Mouse (Mus musculus) midbrain, embryonic 16.5 days (tissue): ENCODE measurements at regions not wholly inside any gene's neighbourhood (a gene's known extent, or its start where the extent isn't known, plus 50 kb on each side); places are given as distances from the start of the nearest gene placed in this dataset.

Experiments
- ATAC-seq: fragments of 200-750 bp; cut with Nextera tagmentation; 2 replicates; pipeline ENCODE4 v1.8.0; 2017; ENCODE audit warnings: moderate TSS enrichment
- H3K27ac ChIP-seq: fragments of 300-500 bp; sonication (generic); 2 replicates; pipeline ENCODE4 v1.5.1; 2014; ENCODE audit warnings: mild to moderate bottlenecking, low read length, mixed read lengths
- H3K27me3 ChIP-seq: fragments of 300-500 bp; sonication (generic); 2 replicates; pipeline ENCODE4 v1.6.1; 2014; ENCODE audit warnings: low read depth, low read length, mixed read lengths; ENCODE audit not compliant: control insufficient read depth, insufficient read depth
- H3K36me3 ChIP-seq: fragments of 300-500 bp; sonication (generic); 2 replicates; pipeline ENCODE4 v1.6.1; 2014; ENCODE audit warnings: mild to moderate bottlenecking, low read length, moderate library complexity, mixed read lengths; ENCODE audit not compliant: control insufficient read depth, insufficient read depth
- H3K4me1 ChIP-seq: fragments of 300-500 bp; sonication (generic); 2 replicates; pipeline ENCODE4 v1.6.1; 2014; ENCODE audit warnings: mild to moderate bottlenecking, low read length, mixed read lengths; ENCODE audit not compliant: control insufficient read depth, insufficient read depth
- H3K4me2 ChIP-seq: fragments of 300-500 bp; sonication (generic); 2 replicates; pipeline ENCODE4 v1.6.1; 2014; ENCODE audit warnings: mild to moderate bottlenecking, low read length, mixed read lengths
- H3K4me3 ChIP-seq: fragments of 300-500 bp; sonication (generic); 2 replicates; pipeline ENCODE4 v1.5.1; 2014; ENCODE audit warnings: low read depth, mild to moderate bottlenecking, low read length, moderate library complexity, mixed read lengths
- H3K9ac ChIP-seq: fragments of 300-500 bp; sonication (generic); 2 replicates; pipeline ENCODE4 v1.6.1; 2014; ENCODE audit warnings: low read depth, low read length, mixed read lengths
- H3K9me3 ChIP-seq: fragments of 300-500 bp; sonication (generic); replicated peaks from 2 replicates; pipeline ENCODE4 v1.6.1; 2014; ENCODE audit warnings: mild to moderate bottlenecking, low read length, mixed read lengths; ENCODE audit not compliant: control insufficient read depth, poor library complexity, severe bottlenecking
- WGBS: fragments of 180-500 bp; shearing (Covaris S2); extraction: QIAGEN DNeasy Blood & Tissue Kit; methylation state at CpG from one replicate; pipeline ENCODE4 v1.1.7; 2014; 5-methylcytosine and 5-hydroxymethylcytosine counted together

DNA sequence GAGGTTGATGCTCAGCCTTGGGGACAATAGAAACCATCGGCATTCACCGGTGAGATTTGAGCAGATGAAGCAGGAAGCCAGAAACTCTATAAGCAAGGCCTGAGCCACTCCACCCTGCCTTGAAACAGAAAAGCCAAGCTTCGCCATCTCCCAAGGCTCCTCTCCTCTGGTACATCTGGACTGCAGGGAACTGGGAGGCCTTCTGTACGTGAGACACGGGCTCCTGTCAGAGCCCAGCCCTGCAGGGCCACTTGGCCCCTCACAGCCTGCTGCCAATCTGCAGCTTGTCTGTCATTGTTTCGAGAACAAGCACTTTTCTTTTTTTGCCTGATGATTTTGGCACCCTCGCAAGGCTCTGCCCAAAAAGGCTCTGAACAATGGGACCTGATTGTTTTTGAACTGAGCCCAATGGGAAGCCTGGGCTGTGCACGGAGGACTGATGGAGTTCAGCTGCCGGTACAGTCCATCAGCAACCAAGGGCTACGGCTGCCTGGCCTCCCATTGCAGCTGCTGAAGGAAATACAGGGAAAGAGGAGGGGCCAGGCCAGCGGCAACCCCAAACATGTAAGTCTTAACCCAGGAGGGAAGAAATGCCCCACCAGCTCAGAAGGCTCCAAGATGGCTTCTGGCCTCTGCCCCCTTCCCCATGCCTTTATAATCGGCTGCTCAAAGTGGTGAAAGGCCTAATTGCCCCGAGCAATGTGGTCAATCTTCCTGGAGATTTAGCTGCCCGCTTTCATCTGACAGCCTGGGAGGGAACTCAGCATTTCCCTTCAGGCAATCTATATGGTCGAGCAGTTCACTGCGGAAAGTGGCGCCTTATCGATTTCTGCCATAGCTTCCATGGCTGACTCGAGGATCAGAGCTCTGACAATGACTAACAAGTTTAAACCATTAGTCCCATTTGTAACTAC is 332.2 kb downstream of the Psat1 start:
- no peak overlapping the region for H3K9ac ChIP-seq

GRCm38 (mm10) chr19:15611137-15611758 is 335.9 kb downstream of the Psat1 start:
- Histone ChIP-seq H3K27ac (0 out of 2 replicates have a peak overlapping the region, but pooled peaks have one; percentile 22), H3K9me3 (no peaks in the 10 kb centered on the region), H3K4me2 (no peak overlapping the region; the same call in 1 of the 2 replicates), H3K27me3 (no peaks in the 10 kb centered on the region), H3K4me3 (no peak overlapping the region), H3K9ac (no peak overlapping the region), H3K36me3 (no peaks in the 10 kb centered on the region), H3K4me1 (peaks cover 10% of the 10 kb centered on the region)
- WGBS, result 47% methylated on average over 13 of the region's 13 CpGs
- 0 out of 2 replicates have a peak, but pooled peaks have one; percentile 23 for ATAC-seq

More for the DNA sequence above, 332.2 kb downstream of the Psat1 start:
- Histone ChIP-seq H3K36me3 (no peaks in the 10 kb centered on the region), H3K9me3 (no peaks in the 10 kb centered on the region), H3K4me3 (no peak overlapping the region), H3K4me1 (peaks cover 19% of the 10 kb centered on the region), H3K27ac (no peak overlapping the region), H3K4me2 (peak overlapping the region; percentile 17; the same call in 1 of the 2 replicates), H3K27me3 (no peaks in the 10 kb centered on the region)
- WGBS, result 23% methylated on average over 19 of the region's 19 CpGs
- ATAC-seq, result peak; percentile 77

DNA sequence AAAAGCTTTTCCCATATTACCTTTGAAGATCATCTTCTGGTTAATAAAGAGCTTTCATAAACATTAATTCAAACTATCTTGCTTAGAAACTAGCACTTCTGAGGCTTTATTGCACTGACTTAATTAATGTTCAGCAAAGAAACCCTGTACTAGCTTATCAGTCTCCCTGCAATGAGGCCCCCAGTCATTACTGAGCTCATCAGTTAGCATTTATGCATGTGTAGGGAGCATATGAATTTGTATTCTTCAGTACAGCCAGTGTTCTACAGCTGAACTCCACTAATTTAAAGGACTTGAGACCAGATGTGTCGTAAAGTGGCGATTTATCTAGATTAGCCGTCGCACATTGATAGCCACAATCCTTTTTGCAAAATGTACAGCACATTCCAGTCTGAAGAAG is 340.7 kb downstream of the Psat1 start:
- no peak overlapping the region for H3K27ac ChIP-seq
- 61% methylated on average over 4 of the region's 4 CpGs for WGBS
- ATAC-seq, result no peak; the same call in 1 of the 2 replicates
- H3K27me3 ChIP-seq, result no peaks in the 10 kb centered on the region
- no peak overlapping the region for H3K4me2 ChIP-seq
- H3K4me3 ChIP-seq, result no peak overlapping the region
- H3K4me1 ChIP-seq, result peaks cover 4% of the 10 kb centered on the region; the same call in 1 of the 2 replicates
- no peaks in the 10 kb centered on the region for H3K9me3 ChIP-seq
- H3K9ac ChIP-seq, result no peak overlapping the region
- H3K36me3 ChIP-seq, result no peaks in the 10 kb centered on the region

DNA sequence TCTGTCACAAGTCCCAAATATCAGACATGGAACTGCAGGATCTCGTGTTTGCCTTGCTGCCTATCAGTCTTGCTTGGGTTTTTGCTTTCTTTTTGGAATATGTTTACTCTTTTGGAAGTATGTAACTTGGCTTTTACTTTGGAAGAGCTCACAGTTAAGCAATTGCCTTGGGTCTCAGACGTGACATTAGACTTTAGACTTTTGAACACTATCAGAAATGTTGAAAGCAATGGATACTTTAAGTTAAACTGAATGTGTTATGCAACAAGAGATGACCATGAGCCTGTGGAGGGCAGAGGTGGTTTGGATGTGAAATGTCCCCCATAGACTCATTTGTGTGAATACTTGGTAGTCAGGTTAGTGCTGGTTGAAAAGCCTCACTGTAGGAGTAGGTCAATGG is 354.3 kb downstream of the Psat1 start:
- H3K27me3 ChIP-seq, result no peaks in the 10 kb centered on the region
- H3K9me3 ChIP-seq, result no peaks in the 10 kb centered on the region
- H3K27ac ChIP-seq, result no peak overlapping the region
- H3K4me1 ChIP-seq, result no peaks in the 10 kb centered on the region
- no peaks in the 10 kb centered on the region for H3K36me3 ChIP-seq
- ATAC-seq, result no peak
- WGBS, result 77% methylated on average over 2 of the region's 2 CpGs
- no peak overlapping the region for H3K4me2 ChIP-seq
- H3K4me3 ChIP-seq, result no peak overlapping the region
- no peak overlapping the region for H3K9ac ChIP-seq

GRCm38 (mm10) chr19:15583782-15584693 is 363.1 kb downstream of the Psat1 start:
- no peaks in the 10 kb centered on the region for H3K9me3 ChIP-seq
- H3K4me3 ChIP-seq, result no peak overlapping the region
- peak overlapping the region; percentile 19; the same call in 1 of the 2 replicates for H3K4me2 ChIP-seq
- no peak overlapping the region for H3K9ac ChIP-seq
- H3K4me1 ChIP-seq, result peaks cover 12% of the 10 kb centered on the region
- no peak overlapping the region for H3K27ac ChIP-seq
- H3K27me3 ChIP-seq, result peaks cover 2% of the 10 kb centered on the region; the same call in 1 of the 2 replicates
- ATAC-seq, result peak; percentile 77; the same call in 1 of the 2 replicates
- no peaks in the 10 kb centered on the region for H3K36me3 ChIP-seq
- 24% methylated on average over 15 of the region's 15 CpGs for WGBS

GRCm38 (mm10) chr19:15583106-15583781 is 363.9 kb downstream of the Psat1 start:
- Histone ChIP-seq H3K4me3 (no peak overlapping the region), H3K9me3 (no peaks in the 10 kb centered on the region), H3K27ac (no peak overlapping the region), H3K9ac (no peak overlapping the region), H3K4me1 (peaks cover 12% of the 10 kb centered on the region), H3K27me3 (peaks cover 2% of the 10 kb centered on the region; the same call in 1 of the 2 replicates), H3K36me3 (no peaks in the 10 kb centered on the region), H3K4me2 (no peak overlapping the region; the same call in 1 of the 2 replicates)
- ATAC-seq, result no peak
- WGBS, result 28% methylated on average over 8 of the region's 8 CpGs

DNA sequence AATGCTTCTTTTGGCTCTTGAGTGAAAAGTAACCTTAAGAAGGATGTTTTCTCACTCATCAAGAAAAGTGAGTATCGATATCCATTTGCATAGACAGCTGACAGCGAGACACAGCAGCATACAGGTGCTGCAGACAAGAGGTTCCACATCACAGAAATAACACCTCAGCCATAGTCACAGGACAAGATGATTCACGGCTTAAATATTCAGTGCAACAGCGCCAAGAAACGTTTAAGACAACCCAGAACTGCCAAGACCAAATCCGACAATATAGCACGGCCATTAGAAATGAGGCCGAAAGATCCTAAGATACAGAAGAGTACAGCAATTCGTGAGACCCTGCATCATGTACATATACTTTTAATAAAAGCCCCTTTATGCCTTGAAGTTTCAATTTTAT is 375.9 kb downstream of the Psat1 start:
- H3K4me2 ChIP-seq, result no peak overlapping the region
- no peaks in the 10 kb centered on the region for H3K36me3 ChIP-seq
- H3K27me3 ChIP-seq, result no peaks in the 10 kb centered on the region
- no peak overlapping the region for H3K4me3 ChIP-seq
- WGBS, result 87% methylated on average over 9 of the region's 9 CpGs
- H3K27ac ChIP-seq, result no peak overlapping the region
- no peak overlapping the region for H3K9ac ChIP-seq
- H3K9me3 ChIP-seq, result no peaks in the 10 kb centered on the region
- H3K4me1 ChIP-seq, result no peaks in the 10 kb centered on the region
- ATAC-seq, result no peak

- Histone ChIP-seq H3K4me2 (no peak overlapping the region), H3K27ac (no peak overlapping the region), H3K36me3 (no peaks in the 10 kb centered on the region), H3K4me3 (no peak overlapping the region), H3K27me3 (no peaks in the 10 kb centered on the region), H3K9me3 (no peaks in the 10 kb centered on the region), H3K9ac (no peak overlapping the region), H3K4me1 (no peaks in the 10 kb centered on the region)
- 84% methylated on average over 5 of the region's 5 CpGs for WGBS
- no peak for ATAC-seq
Measured at GRCm38 (mm10) chr19:15561511-15561910, 385.6 kb downstream of the Psat1 start.
